Mouse (Mus musculus): ENCODE results near the gene Lrrc49.

- no peak for TF ChIP-seq CTCF (IDR thresholded peaks at IDR 0.05)
- no peak for TF ChIP-seq EP300 (IDR thresholded peaks at IDR 0.05)
Measured at GRCm38 (mm10) chr9:60719687-60720086, 31.7 kb upstream of the Lrrc49 start.

All from lung, postnatal 0 days (tissue).